Mouse (Mus musculus) intestine, postnatal 0 days (tissue): ENCODE measurements around the gene Gm4884. TPM values are rescaled to one million over a fixed set of nuclear protein-coding genes. Genes with fewer than 3 reads are reported as not detected.
"Not testable (repeated sequence)": the region's sequence is repeated elsewhere in the genome, so short reads cannot be mapped to it uniquely, and the experiment has no call there.

Experiments
- ATAC-seq: fragments of 200-750 bp; cut with Nextera tagmentation; 2 replicates; pipeline ENCODE4 v1.8.0; 2017; ENCODE audit warnings: mild to moderate bottlenecking, moderate TSS enrichment, moderate library complexity
- H3K27ac ChIP-seq: fragments of 300-500 bp; sonication (generic); 2 replicates; pipeline ENCODE4 v1.5.1; 2014; ENCODE audit warnings: mild to moderate bottlenecking, low read depth, low read length, moderate library complexity
- H3K27me3 ChIP-seq: fragments of 300-500 bp; sonication (generic); replicated peaks from 2 replicates; pipeline ENCODE4 v1.6.1; 2014; ENCODE audit warnings: low read length, mixed read lengths; ENCODE audit not compliant: control insufficient read depth, insufficient read depth
- H3K36me3 ChIP-seq: fragments of 300-500 bp; sonication (generic); 2 replicates; pipeline ENCODE4 v1.6.1; 2014; ENCODE audit warnings: mild to moderate bottlenecking, moderate library complexity; ENCODE audit not compliant: control insufficient read depth, insufficient read depth
- H3K4me1 ChIP-seq: fragments of 300-500 bp; sonication (generic); replicated peaks from 2 replicates; pipeline ENCODE4 v1.6.1; 2014; ENCODE audit warnings: antibody characterized with exemption, low read length, mixed read lengths; ENCODE audit not compliant: control insufficient read depth, insufficient read depth
- H3K4me2 ChIP-seq: fragments of 300-500 bp; sonication (generic); replicated peaks from 2 replicates; pipeline ENCODE4 v1.6.1; 2014; ENCODE audit warnings: low read depth, mild to moderate bottlenecking, moderate library complexity
- H3K4me3 ChIP-seq: fragments of 300-500 bp; sonication (generic); 2 replicates; pipeline ENCODE4 v1.5.1; 2014; ENCODE audit warnings: low read depth, low read length
- H3K9ac ChIP-seq: fragments of 300-500 bp; sonication (generic); 2 replicates; pipeline ENCODE4 v1.6.1; 2014; ENCODE audit warnings: mild to moderate bottlenecking, low read depth, low read length
- H3K9me3 ChIP-seq: fragments of 300-500 bp; sonication (generic); 2 replicates; pipeline ENCODE4 v1.6.1; 2016; ENCODE audit warnings: mixed run types; ENCODE audit not compliant: control insufficient read depth
- CTCF ChIP-seq: sonication (generic); IDR thresholded peaks from 2 replicates; pipeline ENCODE4 v1.5.1; 2016; ENCODE audit warnings: low read depth, mild to moderate bottlenecking, control low read depth, antibody characterized with exemption, moderate library complexity
- WGBS: fragments of 180-500 bp; shearing (Covaris S2); extraction: QIAGEN DNeasy Blood & Tissue Kit; methylation state at CpG from one replicate; pipeline ENCODE4 v1.1.7; 2014; 5-methylcytosine and 5-hydroxymethylcytosine counted together
- polyA plus RNA-seq: library from polyadenylated mRNA; unstranded; fragments of >200 nt; fragmentation: Nextera tagmentation; extraction: Ambion mirVana; gene quantifications from 2 replicates; pipeline ENCODE4 v1.2.1, GENCODE M21; 2015

The Gm4884 gene
- not detected in 2 replicates for polyA plus RNA-seq

DNA sequence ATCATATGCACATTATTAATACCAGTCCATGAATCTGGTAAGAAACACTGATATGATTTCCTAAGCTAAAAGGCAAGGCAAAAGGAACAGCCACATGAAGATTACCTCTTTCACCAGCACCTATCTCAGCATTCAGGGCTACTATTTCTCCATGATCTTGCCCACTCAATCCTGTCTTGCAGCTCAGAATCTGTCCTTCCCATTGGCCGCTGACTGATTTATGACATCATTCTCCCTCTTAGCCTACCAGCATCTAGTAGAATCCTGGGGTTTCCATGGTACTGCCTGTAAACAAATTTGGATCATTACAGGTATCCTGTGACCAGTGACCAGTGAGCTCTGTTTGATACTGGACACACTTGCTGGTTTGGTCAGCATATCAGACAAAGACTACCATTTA is at the start of gene Gm4884:
Gene Gm4884 (plus strand): TSS at position 301 of the 400 bp plus-strand sequence.
- not testable (repeated sequence) for H3K27me3 ChIP-seq, ATAC-seq
- WGBS = 74% methylated on average over 1 of the region's 1 CpGs

DNA sequence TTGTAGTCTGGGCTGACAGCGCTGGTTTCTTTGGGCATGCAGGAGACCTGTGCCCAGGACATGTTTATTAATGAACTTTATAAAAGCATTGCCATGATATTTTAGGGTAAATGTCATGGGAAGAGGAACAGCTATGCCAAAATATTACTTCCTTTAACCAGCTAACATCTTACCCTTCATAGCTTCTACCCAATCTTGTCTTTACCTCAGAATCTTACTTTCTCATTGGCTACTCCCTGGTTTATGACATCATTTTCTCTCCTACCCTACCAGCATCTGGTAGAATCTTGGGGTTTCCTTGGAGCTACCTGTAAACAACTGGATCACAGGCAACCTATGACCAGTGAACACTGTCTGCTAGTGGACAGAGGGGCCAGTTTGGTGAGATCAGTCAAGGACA is 45.3 kb upstream of the Gm4884 start, which contains the start of gene 4930433I11Rik:
Gene 4930433I11Rik (plus strand): TSS at position 301 of the 400 bp plus-strand sequence.
- no peaks in the 10 kb centered on the region for H3K27me3 ChIP-seq
- no peak within 1 kb of the TSS for H3K27ac ChIP-seq
- no peak within 1 kb of the TSS for H3K9ac ChIP-seq
- H3K4me2 ChIP-seq = no peak within 1 kb of the TSS
- 83% methylated on average over 1 of the region's 1 CpGs for WGBS
- TF ChIP-seq CTCF = no peak
- no peaks in the 10 kb centered on the region for H3K9me3 ChIP-seq
- H3K36me3 ChIP-seq = no peaks in the 10 kb centered on the region
- no peaks in the 10 kb centered on the region for H3K4me1 ChIP-seq
- ATAC-seq = no peak
- H3K4me3 ChIP-seq = no peak within 1 kb of the TSS

More for the DNA sequence above, at the start of gene Gm4884:
- not testable (repeated sequence) for H3K9ac ChIP-seq, H3K9me3 ChIP-seq, H3K4me1 ChIP-seq, H3K4me2 ChIP-seq, H3K36me3 ChIP-seq, H3K27ac ChIP-seq, H3K4me3 ChIP-seq

DNA sequence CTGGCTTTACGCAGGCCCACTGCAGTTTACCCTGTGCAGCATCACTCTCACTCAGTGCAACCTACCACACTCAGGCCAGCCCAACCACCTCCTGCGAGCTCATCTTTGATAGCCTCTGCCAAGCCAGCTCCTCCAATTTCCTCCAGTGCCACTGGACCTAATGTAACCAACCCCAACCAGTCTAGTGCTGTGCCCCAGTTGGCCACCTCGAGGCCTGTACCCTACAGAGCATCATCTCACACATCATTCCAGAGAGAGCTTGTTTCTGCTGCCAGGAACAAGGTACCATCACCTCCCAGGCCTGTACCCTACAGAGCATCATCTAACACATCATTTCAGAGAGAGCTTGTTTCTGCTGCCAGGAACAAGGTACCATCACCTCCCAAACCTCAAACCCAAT is 11.5 kb downstream of the Gm4884 start:
- not testable (repeated sequence) for H3K9ac ChIP-seq, H3K9me3 ChIP-seq, H3K4me1 ChIP-seq, H3K4me3 ChIP-seq, H3K27ac ChIP-seq, ATAC-seq, H3K27me3 ChIP-seq, H3K36me3 ChIP-seq, H3K4me2 ChIP-seq
- 66% methylated on average over 3 of the region's 3 CpGs for WGBS

Other genes starting within 250 kb of the Gm4884 start
- 0.10 and 0.23 TPM in 2 replicates for gene Vstm2b, start 134.4 kb upstream of the Gm4884 start, polyA plus RNA-seq
- gene 4930433I11Rik, start 45.2 kb upstream of the Gm4884 start, polyA plus RNA-seq = not detected in 2 replicates
- gene Gm5592, start 121.1 kb downstream of the Gm4884 start, polyA plus RNA-seq = not detected in 2 replicates